Mouse (Mus musculus) erythroid progenitor cell, adult 5-6 weeks (primary cell): ENCODE data around the gene Inca1. TPM values are rescaled to one million over a fixed set of nuclear protein-coding genes. Genes with fewer than 3 reads are reported as not detected.

Source experiments
- ATAC-seq: replicated peaks from 2 replicates; pipeline ENCODE4 v1.8.0; 2016; ENCODE audit warnings: moderate number of reproducible peaks, mild to moderate bottlenecking, moderate TSS enrichment, inconsistent platforms; ENCODE audit not compliant: poor library complexity, low FRiP score, severe bottlenecking
- total RNA-seq, 2 experiments: library from RNA; stranded (forward) in 1 of 2; stranded (reverse) in 1 of 2; fragments of 150-400 nt in 1 of 2; fragments of 186-747, 209-891 nt in 1 of 2; gene quantifications; 2 replicates each; pipeline versions ENCODE4 v1.2.3 to v1.2.4; 2015 to 2017; ENCODE audit warnings: low replicate concordance in 2 of 2

Inca1 gene
- total RNA-seq (2015; ENCODE audit: low replicate concordance) (not detected in 2 replicates), total RNA-seq (2017; ENCODE audit: low replicate concordance) (not detected in 2 replicates)

GRCm38 (mm10) chr11:70699722-70700556 is at the start of gene Inca1, which contains the start of gene Kif1c:
Gene Inca1 (minus strand): TSS chr11:70700155.
Gene Kif1c (plus strand): TSS chr11:70700548.
- peak; percentile 97 for ATAC-seq

DNA sequence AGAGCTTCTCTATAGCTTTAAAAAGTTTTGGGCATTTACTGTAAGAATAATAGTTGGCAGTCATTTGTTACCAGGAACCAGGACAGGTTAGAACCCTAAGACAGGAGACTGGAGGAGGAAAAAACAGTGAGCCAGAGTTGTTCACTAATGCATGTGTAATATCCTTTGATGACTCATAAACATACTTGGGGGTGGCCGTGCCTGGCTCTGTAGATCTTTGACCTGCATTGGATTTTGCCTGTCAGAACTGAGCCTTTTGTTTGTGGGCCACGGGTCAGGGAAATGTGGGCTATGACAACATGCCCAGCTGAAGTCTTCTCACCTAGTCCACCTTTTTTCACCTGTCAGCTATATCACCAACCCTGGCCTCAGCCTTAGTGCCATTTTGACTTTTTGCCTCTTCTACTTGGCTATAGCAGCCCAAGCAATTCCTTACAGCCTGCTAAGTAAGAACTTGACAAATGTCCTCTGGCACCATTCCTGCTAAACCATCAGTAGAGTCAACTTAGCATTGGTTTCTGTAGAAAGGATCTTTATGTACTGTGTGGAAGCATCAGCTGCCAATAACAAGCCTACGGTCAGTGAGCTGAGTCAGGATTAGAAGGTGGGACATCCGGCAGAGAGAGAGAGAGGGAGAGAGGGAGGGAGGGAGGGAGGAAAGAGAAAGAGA is 48.1 kb upstream of the Inca1 start:
- no peak for ATAC-seq

DNA sequence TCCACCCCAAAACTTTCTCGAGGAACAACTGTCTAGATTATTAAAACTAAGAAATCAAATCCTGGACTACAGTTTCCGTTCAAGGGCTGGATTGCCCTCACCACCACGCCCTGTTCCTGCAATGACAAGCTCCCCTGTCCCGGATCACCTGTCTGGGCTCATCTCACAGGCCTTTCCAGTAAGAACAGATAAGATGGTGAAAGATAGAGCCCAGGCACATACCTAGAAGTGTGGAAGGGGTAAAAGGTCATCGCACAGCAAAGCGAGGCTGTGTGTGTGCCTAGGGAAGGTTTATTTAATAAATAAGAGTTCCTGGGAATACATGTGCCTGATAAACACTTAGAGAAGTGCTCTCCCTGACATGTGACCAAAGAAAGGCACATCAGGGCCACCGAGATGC is 45.7 kb upstream of the Inca1 start:
- no peak for ATAC-seq

DNA sequence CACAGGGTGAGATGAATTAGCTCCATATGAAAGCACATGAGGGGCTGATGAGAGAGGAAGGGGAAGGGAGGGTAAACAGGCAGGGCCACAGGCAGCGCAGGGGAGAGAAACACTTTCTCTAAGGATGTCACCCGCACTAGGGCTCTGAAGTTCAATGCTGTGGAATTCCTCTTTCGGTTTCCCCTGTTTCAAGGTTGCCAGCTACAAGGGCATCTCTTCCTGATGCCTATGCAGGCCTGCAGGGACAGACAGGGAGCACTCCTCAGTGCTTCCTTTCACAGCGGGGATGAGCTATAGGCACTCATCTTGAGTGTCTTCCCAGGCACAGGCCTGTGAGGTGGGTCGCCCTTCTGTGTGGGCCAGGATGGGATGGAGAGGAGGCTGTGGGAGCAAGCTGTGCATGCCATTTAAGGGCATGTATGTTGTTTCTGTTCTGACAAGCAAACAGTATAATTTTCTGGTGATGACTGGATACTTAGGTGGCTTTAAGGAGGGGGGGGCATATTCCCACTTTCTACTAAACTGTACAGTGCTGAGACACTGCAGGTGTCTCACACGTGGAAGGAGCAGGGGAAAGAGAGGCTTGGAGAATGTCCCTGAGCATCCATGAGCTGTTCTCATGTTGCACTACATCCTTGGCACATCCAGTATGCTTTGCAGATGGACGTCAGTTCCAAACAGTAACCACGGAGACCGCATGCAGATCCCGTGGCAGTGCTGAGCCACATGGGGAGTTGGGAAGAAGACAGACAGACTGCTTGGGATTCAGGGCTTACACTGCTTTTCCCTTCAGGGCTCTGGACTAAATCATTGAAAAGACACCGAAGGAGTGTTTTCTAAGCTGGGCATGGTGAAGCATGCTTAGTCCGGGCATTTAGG is 42.9 kb upstream of the Inca1 start:
- ATAC-seq, result no peak

- ATAC-seq, result no peak
Measured at GRCm38 (mm10) chr11:70742117-70742516, 42.2 kb upstream of the Inca1 start.

- ATAC-seq, result no peak
Measured at GRCm38 (mm10) chr11:70741603-70742002, 41.6 kb upstream of the Inca1 start.

DNA sequence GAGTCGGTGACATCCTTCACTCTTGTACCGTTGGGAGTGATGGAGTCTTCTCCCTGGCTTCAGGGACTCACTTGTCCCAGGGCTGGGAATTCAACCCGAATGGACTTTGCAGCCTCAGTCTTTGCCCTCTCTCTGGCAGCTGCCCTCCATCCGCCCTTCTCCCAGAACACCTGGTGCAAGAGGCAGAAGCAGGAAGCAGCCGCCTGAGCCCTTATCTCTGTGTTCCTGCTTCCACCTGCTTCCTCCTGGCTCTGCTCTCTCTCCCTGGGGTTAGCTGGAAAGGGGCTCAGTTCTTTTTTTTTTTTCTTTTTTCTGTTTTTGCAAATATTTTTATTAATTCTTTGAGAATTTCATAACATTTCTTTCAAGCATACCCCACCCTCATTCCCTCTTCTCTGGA is 37.8 kb upstream of the Inca1 start:
- no peak for ATAC-seq

GRCm38 (mm10) chr11:70733256-70733655 is 33.3 kb upstream of the Inca1 start:
- ATAC-seq, result no peak

GRCm38 (mm10) chr11:70731178-70731577 is 31.2 kb upstream of the Inca1 start:
- ATAC-seq, result no peak

DNA sequence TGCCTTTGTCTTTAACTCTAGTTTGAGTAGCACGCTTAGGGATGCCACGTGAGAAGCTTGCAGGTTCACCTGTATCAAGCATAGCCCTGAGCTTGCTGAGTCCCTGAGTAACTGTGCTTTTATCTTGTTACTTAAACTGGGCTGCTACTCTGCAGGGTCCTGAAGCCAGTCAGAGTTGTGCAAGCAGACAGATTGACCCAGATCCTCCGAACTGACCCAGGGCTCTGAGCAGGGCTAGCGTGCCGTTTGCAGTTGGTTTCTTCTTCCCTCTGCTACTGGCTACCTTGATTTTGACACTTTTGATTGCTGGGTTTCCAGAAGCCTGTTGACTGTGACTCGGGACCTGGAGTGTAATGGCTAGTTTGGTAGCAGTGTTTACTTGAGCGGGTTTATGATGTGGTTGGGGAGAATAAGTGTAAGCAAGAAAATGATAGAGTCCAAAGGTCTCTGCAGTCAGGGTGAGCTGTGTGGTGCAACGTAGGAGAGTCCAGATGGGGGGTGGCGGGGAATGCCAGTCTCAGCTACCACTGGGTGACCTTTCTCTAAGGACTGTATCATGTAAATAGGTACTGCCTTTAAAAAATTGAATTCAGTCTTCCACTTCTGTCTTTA is 30.6 kb upstream of the Inca1 start:
- no peak for ATAC-seq

DNA sequence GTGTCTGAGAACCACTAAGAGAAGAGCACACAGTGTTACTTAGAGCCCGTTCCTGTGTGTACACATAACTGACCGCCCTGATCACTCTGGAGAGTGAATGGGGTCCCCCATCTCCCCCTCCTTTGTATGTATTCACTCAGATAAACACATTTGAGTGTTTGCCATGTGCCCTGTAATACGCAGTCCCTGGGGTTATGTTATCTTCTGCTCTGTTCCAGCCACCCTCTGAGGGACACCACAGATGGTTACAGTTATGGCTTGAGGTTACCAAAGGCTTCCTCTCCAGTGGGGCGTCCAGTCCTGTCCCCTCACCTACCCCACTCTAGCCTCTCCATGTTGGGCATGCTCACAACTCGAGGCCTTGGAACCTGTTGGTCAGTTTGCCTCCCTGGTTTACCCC is 27.4 kb upstream of the Inca1 start:
- ATAC-seq, result no peak

- ATAC-seq, result no peak
Measured at GRCm38 (mm10) chr11:70726585-70726984, 26.6 kb upstream of the Inca1 start.

GRCm38 (mm10) chr11:70724706-70725105 is 24.8 kb upstream of the Inca1 start:
- no peak for ATAC-seq

- no peak for ATAC-seq
Measured at GRCm38 (mm10) chr11:70721072-70721471, 21.1 kb upstream of the Inca1 start.

GRCm38 (mm10) chr11:70720567-70720966 is 20.6 kb upstream of the Inca1 start:
- ATAC-seq, result no peak

DNA sequence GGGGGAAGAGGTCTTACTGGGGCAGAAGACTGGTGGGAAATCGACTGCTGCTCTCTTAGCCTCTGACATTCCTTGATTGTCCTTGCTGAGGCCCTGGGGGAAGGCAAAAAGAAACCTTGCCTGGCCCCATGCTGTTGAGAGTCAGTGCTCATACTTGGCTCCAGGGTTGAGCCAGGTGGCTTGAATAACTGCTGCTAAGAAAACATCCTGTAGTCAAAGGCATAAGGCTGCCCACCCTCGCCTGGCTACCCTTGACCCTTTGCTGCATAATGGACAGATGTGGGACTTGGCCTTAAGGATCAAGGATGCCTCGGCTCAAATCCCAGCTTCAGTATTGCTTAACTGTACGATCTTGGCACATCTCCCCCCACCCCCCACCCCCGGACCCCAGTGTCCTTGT is 18.5 kb upstream of the Inca1 start:
- ATAC-seq, result no peak

DNA sequence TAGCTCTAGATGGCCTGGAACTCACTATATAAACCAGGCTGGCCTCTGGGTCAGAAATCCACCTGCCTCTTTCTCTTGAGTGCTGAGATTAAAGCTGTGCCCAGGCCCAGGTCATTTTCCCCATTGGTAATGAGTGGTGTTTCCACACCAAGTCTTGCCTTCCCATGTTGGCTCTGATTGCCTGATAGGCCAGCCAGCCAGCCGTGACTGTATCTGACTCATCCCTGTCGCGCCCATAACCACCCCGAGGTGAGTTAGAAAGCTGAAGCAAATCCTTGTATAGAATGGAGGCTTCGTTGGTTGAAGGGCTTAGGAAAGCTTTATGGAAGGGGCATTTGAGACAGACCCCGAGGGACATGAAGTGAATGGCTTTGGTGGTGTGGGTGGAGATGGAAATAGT is 15.9 kb upstream of the Inca1 start:
- no peak for ATAC-seq

DNA sequence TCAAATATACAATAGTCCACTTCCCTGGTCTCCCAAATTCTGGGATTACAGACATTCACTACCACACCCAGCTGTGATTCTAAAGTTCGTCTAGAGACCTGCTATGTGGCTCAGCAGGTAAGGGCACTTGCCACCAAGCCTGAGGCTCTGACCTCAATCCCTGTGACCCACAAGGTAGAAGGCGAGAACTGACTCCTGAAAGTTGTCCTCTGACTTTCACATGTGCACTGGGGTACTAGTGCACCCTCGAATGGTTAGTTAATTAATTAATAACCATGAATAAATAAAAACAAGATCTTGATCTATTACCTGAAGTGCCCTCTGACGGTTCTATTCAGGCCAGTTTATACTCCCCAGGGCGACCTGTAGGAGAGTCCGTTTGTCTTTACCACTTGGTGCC is 13.3 kb upstream of the Inca1 start:
- no peak for ATAC-seq

GRCm38 (mm10) chr11:70711026-70711425 is 11.1 kb upstream of the Inca1 start:
- ATAC-seq, result no peak

DNA sequence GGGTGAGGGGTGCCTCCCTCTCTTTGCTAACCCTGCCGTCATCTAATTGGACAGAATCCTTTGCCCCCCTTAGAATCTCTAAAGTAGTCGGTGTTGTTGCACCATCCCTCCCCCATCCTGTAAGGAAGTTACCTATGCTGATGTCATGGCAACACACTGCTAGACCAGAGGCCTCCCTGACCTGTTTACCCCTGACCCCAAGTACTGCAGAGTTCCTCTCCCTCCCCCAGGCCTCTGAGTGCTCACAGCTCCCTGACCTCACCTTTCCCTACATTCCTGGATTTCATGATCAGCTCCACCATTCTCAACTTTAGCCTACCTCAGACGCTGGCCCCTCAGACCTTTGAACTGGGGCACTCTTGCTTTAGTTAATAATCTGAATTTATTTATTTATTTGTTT is 6.2 kb upstream of the Inca1 start:
- ATAC-seq, result no peak
